Mouse (Mus musculus): ENCODE data around the gene Krt23. TPM values are rescaled to one million over a fixed set of nuclear protein-coding genes. Genes with fewer than 3 reads are reported as not detected.

Gene Krt23
- polyA plus RNA-seq, 1 experiment from 2014 or later, result 18.4 TPM

DNA sequence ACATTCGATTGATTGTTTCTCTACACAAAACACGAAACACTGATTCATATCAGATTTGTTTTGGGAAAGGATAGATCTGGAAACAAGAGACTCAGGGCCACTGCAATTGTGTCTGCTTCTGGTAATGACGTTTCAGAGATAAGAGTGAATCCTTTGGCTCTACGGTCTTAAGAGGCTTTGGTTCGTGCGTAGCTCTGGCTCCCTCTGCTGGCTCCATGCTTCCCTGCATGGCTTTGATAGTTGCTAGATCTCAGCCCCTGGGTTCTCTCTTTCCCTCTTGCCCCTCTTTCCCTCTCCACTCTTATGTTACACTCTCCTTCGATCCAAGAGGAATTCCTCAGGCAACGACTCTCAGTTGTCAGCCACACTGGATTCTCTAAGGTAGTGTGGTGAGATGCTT, 29.8 kb downstream of the Krt23 start:
- Histone ChIP-seq H3K4me3 (ENCODE audit: low read length) (no peak overlapping the region), H3K4me1 (ENCODE audit: control insufficient read depth, insufficient read depth, low read length) (peaks cover 8% of the 10 kb centered on the region; the same call in 1 of the 2 replicates), H3K9ac (ENCODE audit: low read depth, low read length) (no peak overlapping the region), H3K27me3 (replicated peaks; ENCODE audit: control insufficient read depth, insufficient read depth, low read length) (no peaks in the 10 kb centered on the region), H3K9me3 (ENCODE audit: control insufficient read depth, low read length) (no peaks in the 10 kb centered on the region), H3K36me3 (ENCODE audit: control insufficient read depth, insufficient read depth, low read length) (no peaks in the 10 kb centered on the region), H3K4me2 (ENCODE audit: low read depth, low read length) (no peak overlapping the region), H3K27ac (ENCODE audit: low read length) (no peak overlapping the region)
- ATAC-seq, result no peak
- WGBS, result 11% methylated on average over 8 of the region's 8 CpGs

DNA sequence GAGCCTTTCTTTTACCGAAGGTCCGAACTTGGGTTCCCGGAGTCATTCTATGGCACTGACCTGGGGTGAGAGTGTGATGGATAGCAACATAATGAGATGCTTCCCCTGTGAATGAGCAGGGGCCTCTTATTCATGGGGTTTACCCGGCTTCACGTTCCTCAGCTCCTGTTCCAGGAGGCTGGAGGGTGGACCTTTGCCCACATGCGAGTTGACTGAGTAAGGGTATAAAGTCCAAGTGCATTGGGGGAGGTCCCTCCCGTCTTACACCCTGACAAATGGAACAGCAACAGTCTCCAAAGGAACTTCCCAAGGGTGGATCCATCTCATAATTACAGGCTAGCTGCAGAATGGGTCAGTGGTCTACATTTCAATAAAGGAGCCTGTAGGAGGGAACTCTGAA, 31.2 kb downstream of the Krt23 start:
- peak; percentile 85 for ATAC-seq
- H3K36me3 ChIP-seq (ENCODE audit: control insufficient read depth, insufficient read depth, low read length), result no peaks in the 10 kb centered on the region
- peaks cover 8% of the 10 kb centered on the region; the same call in 1 of the 2 replicates for H3K4me1 ChIP-seq (ENCODE audit: control insufficient read depth, insufficient read depth, low read length)
- no peak overlapping the region for H3K4me3 ChIP-seq (ENCODE audit: low read length)
- H3K9me3 ChIP-seq (ENCODE audit: control insufficient read depth, low read length), result no peaks in the 10 kb centered on the region
- H3K27me3 ChIP-seq (replicated peaks; ENCODE audit: control insufficient read depth, insufficient read depth, low read length), result no peaks in the 10 kb centered on the region
- H3K27ac ChIP-seq (ENCODE audit: low read length), result peak overlapping the region; percentile 78
- H3K9ac ChIP-seq (ENCODE audit: low read depth, low read length), result no peak overlapping the region
- H3K4me2 ChIP-seq (ENCODE audit: low read depth, low read length), result peak overlapping the region; percentile 28; the same call in 1 of the 2 replicates
- 48% methylated on average over 7 of the region's 7 CpGs for WGBS

DNA sequence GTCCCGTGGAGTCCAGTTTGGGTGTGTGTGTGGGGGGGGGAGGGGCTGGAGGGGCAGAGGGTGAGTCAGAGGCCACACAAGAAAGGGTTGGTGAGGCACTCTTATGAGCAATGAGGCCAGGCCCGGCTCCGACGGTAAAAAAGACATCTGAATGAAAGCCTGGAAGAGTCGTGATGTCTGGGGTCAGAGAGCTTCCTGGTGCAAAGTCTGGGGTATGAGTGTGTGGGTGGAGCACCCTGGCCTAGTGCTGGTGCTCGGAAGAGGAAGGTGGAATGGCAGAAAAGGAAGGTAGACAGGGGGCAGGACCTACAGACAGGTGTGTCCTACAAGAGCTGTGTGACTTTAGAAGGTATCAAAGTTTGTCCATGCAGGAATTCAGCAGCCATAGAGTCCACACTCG, 34.0 kb downstream of the Krt23 start:
- 37% methylated on average over 7 of the region's 7 CpGs for WGBS
- H3K27ac ChIP-seq (ENCODE audit: low read length), result peak overlapping the region; percentile 29
- peak; percentile 87 for ATAC-seq
- no peaks in the 10 kb centered on the region for H3K36me3 ChIP-seq (ENCODE audit: control insufficient read depth, insufficient read depth, low read length)
- H3K4me2 ChIP-seq (ENCODE audit: low read depth, low read length), result no peak overlapping the region
- H3K4me3 ChIP-seq (ENCODE audit: low read length), result no peak overlapping the region
- no peaks in the 10 kb centered on the region for H3K27me3 ChIP-seq (replicated peaks; ENCODE audit: control insufficient read depth, insufficient read depth, low read length)
- H3K9ac ChIP-seq (ENCODE audit: low read depth, low read length), result no peak overlapping the region
- H3K9me3 ChIP-seq (ENCODE audit: control insufficient read depth, low read length), result no peaks in the 10 kb centered on the region
- peaks cover 8% of the 10 kb centered on the region; the same call in 1 of the 2 replicates for H3K4me1 ChIP-seq (ENCODE audit: control insufficient read depth, insufficient read depth, low read length)

DNA sequence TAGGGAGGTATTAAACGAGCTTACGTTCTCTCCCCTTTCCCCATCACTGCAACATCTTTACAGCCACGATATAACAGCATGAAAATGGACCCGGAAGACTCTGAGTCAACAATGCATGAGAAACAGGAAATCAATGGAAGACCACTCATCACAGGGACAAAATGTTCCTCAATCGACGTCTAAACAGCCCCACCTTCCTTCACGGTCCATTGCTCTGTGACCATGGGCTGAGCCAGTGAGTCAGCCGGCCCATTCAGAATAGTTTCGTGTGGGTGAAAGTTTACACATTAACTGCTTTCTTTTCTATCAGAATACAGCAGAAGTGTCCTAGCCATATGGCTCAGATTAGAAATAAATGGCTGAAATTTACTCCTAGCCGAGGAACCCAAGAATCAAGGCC, 38.2 kb downstream of the Krt23 start:
- Histone ChIP-seq H3K4me2 (ENCODE audit: low read depth, low read length) (no peak overlapping the region), H3K4me3 (ENCODE audit: low read length) (no peak overlapping the region), H3K9me3 (ENCODE audit: control insufficient read depth, low read length) (no peaks in the 10 kb centered on the region), H3K27me3 (replicated peaks; ENCODE audit: control insufficient read depth, insufficient read depth, low read length) (no peaks in the 10 kb centered on the region), H3K9ac (ENCODE audit: low read depth, low read length) (no peak overlapping the region), H3K36me3 (ENCODE audit: control insufficient read depth, insufficient read depth, low read length) (no peaks in the 10 kb centered on the region), H3K27ac (ENCODE audit: low read length) (no peak overlapping the region), H3K4me1 (ENCODE audit: control insufficient read depth, insufficient read depth, low read length) (0 out of 2 replicates have a peak, but pooled peaks cover 2% of the 10 kb centered on the region)
- ATAC-seq, result no peak
- WGBS, result 66% methylated on average over 10 of the region's 10 CpGs

DNA sequence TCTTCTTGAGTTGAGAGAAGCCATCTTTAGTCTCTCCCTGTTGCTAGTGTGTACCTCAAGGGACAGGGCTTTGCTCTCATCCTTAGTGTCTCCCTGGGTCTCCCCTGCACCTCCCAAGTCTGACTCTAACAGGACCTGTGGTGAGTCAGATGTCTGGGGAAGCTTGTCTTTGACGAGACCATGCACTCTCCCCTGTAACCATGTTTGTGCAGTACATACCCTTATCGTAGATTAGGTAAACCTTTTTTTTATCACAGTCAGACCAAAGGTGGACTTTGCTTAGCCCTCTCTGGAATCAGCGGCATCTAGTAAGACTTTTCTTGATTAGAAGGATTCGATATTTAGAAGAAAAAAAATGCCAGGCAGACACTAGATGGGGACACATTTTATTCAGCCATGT, 38.9 kb downstream of the Krt23 start:
- H3K36me3 ChIP-seq (ENCODE audit: control insufficient read depth, insufficient read depth, low read length), result no peaks in the 10 kb centered on the region
- H3K9me3 ChIP-seq (ENCODE audit: control insufficient read depth, low read length), result no peaks in the 10 kb centered on the region
- H3K27ac ChIP-seq (ENCODE audit: low read length), result no peak overlapping the region
- H3K9ac ChIP-seq (ENCODE audit: low read depth, low read length), result no peak overlapping the region
- ATAC-seq, result no peak; the same call in 1 of the 2 replicates
- WGBS, result 51% methylated on average over 4 of the region's 4 CpGs
- H3K4me1 ChIP-seq (ENCODE audit: control insufficient read depth, insufficient read depth, low read length), result no peaks in the 10 kb centered on the region
- no peak overlapping the region for H3K4me3 ChIP-seq (ENCODE audit: low read length)
- H3K27me3 ChIP-seq (replicated peaks; ENCODE audit: control insufficient read depth, insufficient read depth, low read length), result no peaks in the 10 kb centered on the region
- no peak overlapping the region for H3K4me2 ChIP-seq (ENCODE audit: low read depth, low read length)

DNA sequence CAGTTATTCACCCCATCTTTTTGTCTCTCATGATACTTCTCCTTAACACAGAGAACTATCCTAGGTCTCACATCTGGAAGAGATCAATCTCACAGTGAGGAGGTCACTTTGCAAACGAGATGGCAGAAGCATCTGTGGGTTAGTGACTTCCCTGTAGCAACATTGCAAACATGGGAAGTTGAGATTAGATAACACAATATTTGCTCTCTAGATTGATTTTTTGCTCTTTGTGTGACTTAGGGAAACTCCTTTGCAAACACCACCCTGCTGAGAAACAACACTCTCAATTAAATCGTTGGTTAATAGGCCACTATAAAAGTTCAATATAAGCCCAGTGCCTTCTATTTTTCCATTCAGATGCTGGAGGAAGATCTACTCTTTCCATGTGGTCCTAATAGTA, 44.2 kb downstream of the Krt23 start:
- Histone ChIP-seq H3K27ac (ENCODE audit: low read length) (no peak overlapping the region), H3K4me2 (ENCODE audit: low read depth, low read length) (no peak overlapping the region), H3K4me1 (ENCODE audit: control insufficient read depth, insufficient read depth, low read length) (no peaks in the 10 kb centered on the region), H3K9me3 (ENCODE audit: control insufficient read depth, low read length) (no peaks in the 10 kb centered on the region), H3K36me3 (ENCODE audit: control insufficient read depth, insufficient read depth, low read length) (no peaks in the 10 kb centered on the region), H3K27me3 (replicated peaks; ENCODE audit: control insufficient read depth, insufficient read depth, low read length) (no peaks in the 10 kb centered on the region), H3K9ac (ENCODE audit: low read depth, low read length) (no peak overlapping the region), H3K4me3 (ENCODE audit: low read length) (no peak overlapping the region)
- no peak for ATAC-seq
- WGBS, result 39% methylated on average over 2 of the region's 2 CpGs

DNA sequence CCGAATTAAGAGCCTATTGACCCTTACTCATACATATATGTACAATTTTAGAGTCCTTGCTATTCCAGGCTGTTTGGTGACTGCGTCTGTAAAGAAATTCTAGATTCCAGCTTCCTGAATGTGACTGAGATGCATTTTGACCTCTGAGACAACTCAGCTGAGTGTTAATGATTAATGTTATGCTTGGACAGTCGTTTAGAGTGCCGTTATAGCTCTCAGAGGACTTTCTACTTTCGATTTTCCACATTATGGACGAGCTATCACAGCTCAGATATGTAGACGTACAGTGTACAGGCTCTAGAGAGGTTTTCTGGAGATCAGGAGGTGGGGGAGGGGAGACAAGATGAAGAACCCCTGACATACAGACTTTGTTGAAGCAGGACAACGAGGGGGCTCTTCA, 51.7 kb downstream of the Krt23 start:
- 40% methylated on average over 8 of the region's 8 CpGs for WGBS
- Histone ChIP-seq H3K9ac (ENCODE audit: low read depth, low read length) (no peak overlapping the region), H3K4me2 (ENCODE audit: low read depth, low read length) (peak overlapping the region; percentile 33), H3K9me3 (ENCODE audit: control insufficient read depth, low read length) (no peaks in the 10 kb centered on the region), H3K4me1 (ENCODE audit: control insufficient read depth, insufficient read depth, low read length) (peaks cover 7% of the 10 kb centered on the region; the same call in 1 of the 2 replicates), H3K27ac (ENCODE audit: low read length) (peak overlapping the region; percentile 23), H3K27me3 (replicated peaks; ENCODE audit: control insufficient read depth, insufficient read depth, low read length) (no peaks in the 10 kb centered on the region), H3K4me3 (ENCODE audit: low read length) (no peak overlapping the region), H3K36me3 (ENCODE audit: control insufficient read depth, insufficient read depth, low read length) (no peaks in the 10 kb centered on the region)
- ATAC-seq, result peak; percentile 81

DNA sequence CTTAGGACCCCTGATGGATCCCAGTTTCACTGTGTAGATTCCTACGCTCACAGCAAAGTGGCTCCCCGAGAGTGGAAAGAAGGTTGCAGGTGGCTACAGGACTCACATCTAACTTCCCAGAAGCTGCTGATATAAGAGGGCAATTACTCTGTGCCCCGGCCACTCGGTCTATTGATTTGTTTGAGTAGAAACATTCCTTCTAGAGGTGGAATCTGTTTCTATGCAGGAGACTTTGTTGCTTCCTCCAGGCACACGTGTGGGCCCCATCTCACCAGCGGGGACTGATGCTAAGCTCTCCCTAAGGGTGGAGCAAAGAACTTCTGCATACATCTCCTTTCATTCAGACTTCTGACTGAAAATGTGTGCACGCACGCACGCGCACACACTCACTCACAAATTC, 53.5 kb downstream of the Krt23 start:
- H3K4me1 ChIP-seq (ENCODE audit: control insufficient read depth, insufficient read depth, low read length), result peaks cover 7% of the 10 kb centered on the region; the same call in 1 of the 2 replicates
- H3K4me2 ChIP-seq (ENCODE audit: low read depth, low read length), result no peak overlapping the region
- H3K4me3 ChIP-seq (ENCODE audit: low read length), result no peak overlapping the region
- no peaks in the 10 kb centered on the region for H3K9me3 ChIP-seq (ENCODE audit: control insufficient read depth, low read length)
- H3K36me3 ChIP-seq (ENCODE audit: control insufficient read depth, insufficient read depth, low read length), result no peaks in the 10 kb centered on the region
- ATAC-seq, result peak; percentile 56
- 42% methylated on average over 10 of the region's 10 CpGs for WGBS
- H3K9ac ChIP-seq (ENCODE audit: low read depth, low read length), result no peak overlapping the region
- H3K27ac ChIP-seq (ENCODE audit: low read length), result peak overlapping the region; percentile 81
- no peaks in the 10 kb centered on the region for H3K27me3 ChIP-seq (replicated peaks; ENCODE audit: control insufficient read depth, insufficient read depth, low read length)

DNA sequence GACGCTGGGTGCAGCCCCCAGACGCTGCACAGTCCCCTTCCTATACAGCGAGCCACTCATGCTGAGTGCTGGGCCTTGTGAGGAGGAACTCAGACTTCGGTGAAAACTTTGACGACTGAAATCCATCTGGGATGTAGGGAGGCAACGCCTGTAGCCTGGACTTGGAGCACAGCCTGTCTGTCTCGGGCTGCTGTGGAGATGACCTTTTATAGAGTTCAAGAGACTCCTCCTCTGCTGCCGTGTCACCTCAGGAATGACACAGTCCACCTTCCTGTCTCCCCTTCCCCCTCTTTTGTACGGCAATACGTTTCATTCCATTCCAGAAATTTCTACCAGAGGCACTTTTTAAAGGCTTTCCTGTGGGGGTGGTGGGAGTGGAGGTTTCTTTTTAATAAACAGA, 55.0 kb downstream of the Krt23 start, which contains the start of gene Krt20:
TSS of gene Krt20 (minus strand) at position 179 of the 400 bp plus-strand sequence.
- Histone ChIP-seq H3K27me3 (replicated peaks; ENCODE audit: control insufficient read depth, insufficient read depth, low read length) (no peaks in the 10 kb centered on the region), H3K4me1 (ENCODE audit: control insufficient read depth, insufficient read depth, low read length) (peaks cover 7% of the 10 kb centered on the region; the same call in 1 of the 2 replicates), H3K4me2 (ENCODE audit: low read depth, low read length) (peak within 1 kb of the TSS; percentile 27; the same call in 1 of the 2 replicates), H3K27ac (ENCODE audit: low read length) (peak within 1 kb of the TSS; percentile 81), H3K9ac (ENCODE audit: low read depth, low read length) (peak within 1 kb of the TSS; percentile 50), H3K4me3 (ENCODE audit: low read length) (peak within 1 kb of the TSS; percentile 37), H3K36me3 (ENCODE audit: control insufficient read depth, insufficient read depth, low read length) (no peaks in the 10 kb centered on the region), H3K9me3 (ENCODE audit: control insufficient read depth, low read length) (no peaks in the 10 kb centered on the region)
- WGBS, result 24% methylated on average over 10 of the region's 10 CpGs
- ATAC-seq, result no peak; the same call in 1 of the 2 replicates

DNA sequence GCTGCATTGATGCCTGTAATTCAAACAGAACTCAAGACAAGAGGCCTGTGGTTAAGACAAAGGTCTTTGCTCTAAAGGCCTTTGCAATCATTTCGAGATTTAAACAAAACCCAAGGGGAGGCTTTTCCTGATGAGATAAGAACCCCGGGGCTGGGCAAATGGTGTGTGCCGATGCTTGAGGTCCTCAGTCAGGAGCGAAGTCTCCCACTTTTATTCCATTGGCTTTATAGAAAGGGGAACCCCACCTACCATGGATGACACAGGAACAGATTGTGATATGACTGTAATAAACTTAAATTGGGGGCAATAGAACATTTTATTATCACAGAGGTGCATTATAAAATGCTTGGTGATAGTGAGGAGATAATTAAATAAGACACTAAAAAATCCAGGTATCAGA, 56.3 kb downstream of the Krt23 start:
- Histone ChIP-seq H3K4me1 (ENCODE audit: control insufficient read depth, insufficient read depth, low read length) (peaks cover 7% of the 10 kb centered on the region; the same call in 1 of the 2 replicates), H3K4me3 (ENCODE audit: low read length) (peak overlapping the region; percentile 25; the same call in 1 of the 2 replicates), H3K27me3 (replicated peaks; ENCODE audit: control insufficient read depth, insufficient read depth, low read length) (no peaks in the 10 kb centered on the region), H3K27ac (ENCODE audit: low read length) (peak overlapping the region; percentile 20; the same call in 1 of the 2 replicates), H3K36me3 (ENCODE audit: control insufficient read depth, insufficient read depth, low read length) (no peaks in the 10 kb centered on the region), H3K4me2 (ENCODE audit: low read depth, low read length) (peak overlapping the region; percentile 23; the same call in 1 of the 2 replicates), H3K9me3 (ENCODE audit: control insufficient read depth, low read length) (no peaks in the 10 kb centered on the region), H3K9ac (ENCODE audit: low read depth, low read length) (no peak overlapping the region)
- WGBS, result 48% methylated on average over 4 of the region's 4 CpGs
- peak; percentile 75 for ATAC-seq
